Mouse (Mus musculus): ENCODE measurements at regions not wholly inside any gene's neighbourhood (a gene's known extent, or its start where the extent isn't known, plus 50 kb on each side); places are given as distances from the start of the nearest gene placed in this dataset.

DNA sequence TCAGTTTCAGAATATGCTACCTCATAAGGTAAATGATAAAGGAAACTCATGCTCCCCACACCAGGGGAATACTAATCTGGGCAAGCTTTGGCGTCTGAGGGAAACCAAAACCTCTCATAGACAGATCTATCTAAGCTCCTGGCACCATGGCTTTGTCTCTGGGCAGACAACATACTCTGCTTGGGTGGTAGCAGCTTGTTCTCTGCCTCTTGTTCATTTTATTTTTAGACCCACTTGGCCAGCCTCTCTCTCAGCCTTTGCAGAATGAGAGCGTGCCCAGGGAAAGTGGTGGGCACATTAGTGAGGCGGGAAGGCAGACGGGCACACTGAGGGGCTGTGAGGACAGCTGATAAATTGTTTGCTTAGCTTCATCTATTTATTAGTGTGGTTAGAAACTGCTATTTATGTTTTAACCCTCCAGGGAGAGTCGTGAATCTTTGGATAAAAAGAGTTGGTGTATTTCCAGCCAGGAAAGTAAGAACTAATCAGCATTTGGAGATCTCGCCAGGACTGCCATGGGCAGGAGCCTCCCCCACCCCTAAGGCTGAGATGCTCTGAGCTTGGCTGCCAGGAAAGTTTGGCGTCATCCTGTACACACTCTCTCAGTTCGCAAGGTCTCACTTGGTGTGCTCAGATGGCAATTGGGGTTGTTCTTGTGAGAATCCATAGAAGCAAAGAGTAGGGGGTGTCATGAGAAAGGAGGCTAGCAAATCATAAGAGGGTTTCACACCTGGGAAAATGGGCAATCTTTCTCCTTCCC, 150.2 kb upstream of the Mamld1 start:
- ATAC-seq (replicated peaks; ENCODE audit: low FRiP score, low read depth) (no peak), DNase-seq (ENCODE audit: low spot score) (no peak)
- Histone ChIP-seq H3K4me3 (replicated peaks; ENCODE audit: low read depth, low read length) (no peak overlapping the region), H3K27me3 (ENCODE audit: insufficient read depth, low read length) (no peaks in the 10 kb centered on the region), H3K4me2 (ENCODE audit: low read length) (no peak overlapping the region), H3K36me3 (ENCODE audit: insufficient read depth, low read length) (no peaks in the 10 kb centered on the region), H3K27ac (no peak overlapping the region), H3K4me1 (replicated peaks; ENCODE audit: insufficient read depth, low read length) (no peaks in the 10 kb centered on the region), H3K9ac (ENCODE audit: low read depth, low read length) (no peak overlapping the region), H3K9me3 (replicated peaks; ENCODE audit: low read length) (no peaks in the 10 kb centered on the region)
- 66% methylated on average over 8 of the region's 8 CpGs for WGBS
- TF ChIP-seq CTCF (IDR thresholded peaks at IDR 0.05; ENCODE audit: low read depth): no peak

- no peaks in the 10 kb centered on the region for H3K27me3 ChIP-seq (ENCODE audit: insufficient read depth, low read length)
- H3K27ac ChIP-seq: no peak overlapping the region
- WGBS: 68% methylated on average over 2 of the region's 2 CpGs
- no peaks in the 10 kb centered on the region for H3K4me1 ChIP-seq (replicated peaks; ENCODE audit: insufficient read depth, low read length)
- H3K4me2 ChIP-seq (ENCODE audit: low read length): no peak overlapping the region
- DNase-seq (ENCODE audit: low spot score): no peak
- no peaks in the 10 kb centered on the region for H3K9me3 ChIP-seq (replicated peaks; ENCODE audit: low read length)
- H3K36me3 ChIP-seq (ENCODE audit: insufficient read depth, low read length): no peaks in the 10 kb centered on the region
- no peak overlapping the region for H3K4me3 ChIP-seq (replicated peaks; ENCODE audit: low read depth, low read length)
- no peak overlapping the region for H3K9ac ChIP-seq (ENCODE audit: low read depth, low read length)
- no peak for ATAC-seq (replicated peaks; ENCODE audit: low FRiP score, low read depth)
- TF ChIP-seq CTCF (IDR thresholded peaks at IDR 0.05; ENCODE audit: low read depth): no peak
These were observed 124.4 kb upstream of the Mamld1 start for GRCm38 (mm10) chrX:70925646-70926045.

DNA sequence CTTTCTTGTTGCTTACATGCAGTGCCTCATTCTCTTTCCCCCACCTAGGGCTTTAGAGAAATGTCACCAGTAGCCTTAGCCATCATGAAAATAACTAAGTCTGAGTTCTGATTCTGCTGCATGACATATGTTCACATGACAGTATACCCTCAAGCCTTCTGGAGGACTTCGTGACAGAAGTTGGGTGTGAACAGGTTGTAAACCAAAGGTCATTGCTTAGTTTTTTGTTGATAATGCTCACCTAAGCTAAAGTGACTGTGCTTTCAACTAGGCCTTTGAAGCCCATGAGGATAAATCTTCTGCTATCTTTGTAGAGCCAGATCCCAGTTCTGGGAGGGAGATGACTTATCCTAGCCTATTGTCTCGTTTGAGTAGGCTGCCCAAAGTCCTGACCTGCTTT, 118.1 kb upstream of the Mamld1 start:
- no peaks in the 10 kb centered on the region for H3K9me3 ChIP-seq (replicated peaks; ENCODE audit: low read length)
- H3K4me2 ChIP-seq (ENCODE audit: low read length): no peak overlapping the region
- no peak overlapping the region for H3K27ac ChIP-seq
- WGBS: 47% methylated on average over 2 of the region's 2 CpGs
- ATAC-seq (replicated peaks; ENCODE audit: low FRiP score, low read depth) (no peak), DNase-seq (ENCODE audit: low spot score) (no peak)
- H3K4me1 ChIP-seq (replicated peaks; ENCODE audit: insufficient read depth, low read length): no peaks in the 10 kb centered on the region
- no peak overlapping the region for H3K4me3 ChIP-seq (replicated peaks; ENCODE audit: low read depth, low read length)
- no peaks in the 10 kb centered on the region for H3K27me3 ChIP-seq (ENCODE audit: insufficient read depth, low read length)
- no peak overlapping the region for H3K9ac ChIP-seq (ENCODE audit: low read depth, low read length)
- no peak for TF ChIP-seq CTCF (IDR thresholded peaks at IDR 0.05; ENCODE audit: low read depth)
- H3K36me3 ChIP-seq (ENCODE audit: insufficient read depth, low read length): no peaks in the 10 kb centered on the region

DNA sequence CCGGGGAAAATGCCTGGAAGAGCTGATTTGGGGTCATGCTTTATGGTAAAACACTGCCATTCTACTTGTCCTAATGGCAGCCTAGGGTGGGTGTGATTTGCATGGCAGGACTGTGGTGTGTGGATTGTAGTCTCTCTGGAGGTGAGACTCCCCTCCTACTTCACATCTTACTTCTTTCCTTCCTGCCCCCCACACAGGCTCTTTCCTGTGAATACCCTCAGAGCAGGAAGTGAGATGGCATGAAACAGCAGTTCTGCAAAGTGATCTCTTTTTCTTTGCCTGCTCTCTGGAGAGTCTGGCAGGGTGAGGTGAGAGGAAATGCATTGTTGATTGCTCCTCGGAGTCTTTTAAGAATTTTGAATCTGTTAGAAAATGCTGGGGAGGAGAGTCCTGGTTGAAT, 104.7 kb upstream of the Mamld1 start:
- no peak for TF ChIP-seq CTCF (IDR thresholded peaks at IDR 0.05; ENCODE audit: low read depth)
- H3K36me3 ChIP-seq (ENCODE audit: insufficient read depth, low read length): no peaks in the 10 kb centered on the region
- no peaks in the 10 kb centered on the region for H3K4me1 ChIP-seq (replicated peaks; ENCODE audit: insufficient read depth, low read length)
- WGBS: 64% methylated on average over 2 of the region's 2 CpGs
- H3K4me2 ChIP-seq (ENCODE audit: low read length): no peak overlapping the region
- H3K4me3 ChIP-seq (replicated peaks; ENCODE audit: low read depth, low read length): no peak overlapping the region
- DNase-seq (ENCODE audit: low spot score) (no peak), ATAC-seq (replicated peaks; ENCODE audit: low FRiP score, low read depth) (no peak)
- no peak overlapping the region for H3K9ac ChIP-seq (ENCODE audit: low read depth, low read length)
- no peaks in the 10 kb centered on the region for H3K27me3 ChIP-seq (ENCODE audit: insufficient read depth, low read length)
- H3K9me3 ChIP-seq (replicated peaks; ENCODE audit: low read length): no peaks in the 10 kb centered on the region
- no peak overlapping the region for H3K27ac ChIP-seq

DNA sequence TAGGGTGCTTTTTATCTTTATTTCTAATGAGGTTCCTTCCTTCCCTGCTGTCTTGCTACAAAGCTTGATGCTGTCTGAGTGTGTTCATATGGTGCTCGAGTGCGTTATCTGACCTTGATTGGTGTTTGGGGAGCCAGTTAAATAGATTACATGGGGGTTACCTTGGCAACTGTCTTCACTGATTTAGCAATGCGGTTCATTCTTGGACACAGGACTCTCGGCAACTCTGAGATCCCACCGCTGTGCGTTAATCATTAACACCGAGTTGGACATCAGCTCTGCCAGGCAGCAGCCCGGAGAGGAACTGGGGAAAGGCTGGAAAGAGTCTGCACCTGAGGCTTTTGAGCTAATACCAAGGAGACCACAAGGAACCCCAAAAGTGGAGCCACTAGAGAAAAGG, 104.0 kb upstream of the Mamld1 start:
- H3K9me3 ChIP-seq (replicated peaks; ENCODE audit: low read length): no peaks in the 10 kb centered on the region
- H3K9ac ChIP-seq (ENCODE audit: low read depth, low read length): no peak overlapping the region
- ATAC-seq (replicated peaks; ENCODE audit: low FRiP score, low read depth): no peak
- 54% methylated on average over 8 of the region's 8 CpGs for WGBS
- H3K27me3 ChIP-seq (ENCODE audit: insufficient read depth, low read length): no peaks in the 10 kb centered on the region
- peak; percentile 1 for DNase-seq (ENCODE audit: low spot score)
- H3K36me3 ChIP-seq (ENCODE audit: insufficient read depth, low read length): no peaks in the 10 kb centered on the region
- TF ChIP-seq CTCF (IDR thresholded peaks at IDR 0.05; ENCODE audit: low read depth): no peak
- H3K4me1 ChIP-seq (replicated peaks; ENCODE audit: insufficient read depth, low read length): no peaks in the 10 kb centered on the region
- H3K4me2 ChIP-seq (ENCODE audit: low read length): no peak overlapping the region
- no peak overlapping the region for H3K27ac ChIP-seq
- H3K4me3 ChIP-seq (replicated peaks; ENCODE audit: low read depth, low read length): no peak overlapping the region

GRCm38 (mm10) chrX:70949232-70949631, 100.8 kb upstream of the Mamld1 start:
- Histone ChIP-seq H3K27ac (no peak overlapping the region), H3K9me3 (replicated peaks; ENCODE audit: low read length) (no peaks in the 10 kb centered on the region), H3K4me1 (replicated peaks; ENCODE audit: insufficient read depth, low read length) (no peaks in the 10 kb centered on the region), H3K4me2 (ENCODE audit: low read length) (no peak overlapping the region), H3K36me3 (ENCODE audit: insufficient read depth, low read length) (no peaks in the 10 kb centered on the region), H3K4me3 (replicated peaks; ENCODE audit: low read depth, low read length) (no peak overlapping the region), H3K9ac (ENCODE audit: low read depth, low read length) (no peak overlapping the region), H3K27me3 (ENCODE audit: insufficient read depth, low read length) (no peaks in the 10 kb centered on the region)
- no peak for TF ChIP-seq CTCF (IDR thresholded peaks at IDR 0.05; ENCODE audit: low read depth)
- DNase-seq (ENCODE audit: low spot score): no peak
- 67% methylated on average over 3 of the region's 3 CpGs for WGBS
- ATAC-seq (replicated peaks; ENCODE audit: low FRiP score, low read depth): no peak

DNA sequence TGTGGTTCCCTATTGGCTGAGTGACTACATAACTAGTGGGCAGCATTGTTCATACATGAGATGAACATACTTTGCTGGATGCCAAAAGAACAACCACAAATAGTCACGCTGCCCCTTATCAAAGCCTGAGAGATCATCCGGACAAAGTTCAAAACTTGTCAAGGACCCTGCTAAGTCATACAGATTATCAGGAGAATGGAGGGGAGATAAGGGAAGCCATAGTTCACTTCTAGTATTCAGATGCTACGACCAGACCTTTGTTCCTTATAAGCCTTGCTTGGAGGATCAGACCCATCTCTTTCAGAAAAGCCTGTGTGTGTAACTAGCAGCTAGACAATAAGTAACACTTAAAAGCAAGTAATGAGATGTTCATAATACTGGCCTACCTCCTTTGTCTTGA, 97.0 kb upstream of the Mamld1 start:
- Histone ChIP-seq H3K4me3 (replicated peaks; ENCODE audit: low read depth, low read length) (no peak overlapping the region), H3K9me3 (replicated peaks; ENCODE audit: low read length) (no peaks in the 10 kb centered on the region), H3K4me2 (ENCODE audit: low read length) (no peak overlapping the region), H3K36me3 (ENCODE audit: insufficient read depth, low read length) (no peaks in the 10 kb centered on the region), H3K9ac (ENCODE audit: low read depth, low read length) (no peak overlapping the region), H3K4me1 (replicated peaks; ENCODE audit: insufficient read depth, low read length) (no peaks in the 10 kb centered on the region), H3K27me3 (ENCODE audit: insufficient read depth, low read length) (no peaks in the 10 kb centered on the region), H3K27ac (no peak overlapping the region)
- DNase-seq (ENCODE audit: low spot score): no peak
- no peak for TF ChIP-seq CTCF (IDR thresholded peaks at IDR 0.05; ENCODE audit: low read depth)
- 87% methylated on average over 3 of the region's 3 CpGs for WGBS
- ATAC-seq (replicated peaks; ENCODE audit: low FRiP score, low read depth): no peak
